Mouse (Mus musculus) brain, embryonic 14.5 days (tissue): Measurements from ENCODE around the gene Krt9. TPM values are rescaled to one million over a fixed set of nuclear protein-coding genes. Genes with fewer than 3 reads are reported as not detected.
A peak's percentile ranks its signal among the peaks of the same experiment; 100 is the strongest.

Experiments
- DNase-seq: peaks from one replicate; pipeline ENCODE4 v3.0.0-alpha.2; 2011; ENCODE audit warnings: low read depth
- CTCF ChIP-seq: fragments of 200-500 bp; IDR thresholded peaks from 2 replicates; pipeline ENCODE4 v1.5.1; 2012; ENCODE audit warnings: inconsistent platforms, mild to moderate bottlenecking, moderate library complexity, borderline replicate concordance; ENCODE audit not compliant: insufficient read depth, insufficient read length; ENCODE audit errors: extremely low read depth
- POLR2A ChIP-seq: fragments of 200-500 bp; IDR thresholded peaks from 2 replicates; pipeline ENCODE4 v1.6.1; 2012; ENCODE audit warnings: mild to moderate bottlenecking, inconsistent platforms, borderline replicate concordance; ENCODE audit not compliant: poor library complexity, insufficient read depth, insufficient read length, severe bottlenecking; ENCODE audit errors: extremely low read depth
- polyA plus RNA-seq: library from polyadenylated mRNA; depleted of rRNA; stranded (reverse); fragments of >200 nt; gene quantifications from 2 replicates; pipeline ENCODE4 v1.2.3, GENCODE M21; 2012; rRNA removed

Krt9 gene
- polyA plus RNA-seq, 1 experiment: 0.10 TPM

DNA sequence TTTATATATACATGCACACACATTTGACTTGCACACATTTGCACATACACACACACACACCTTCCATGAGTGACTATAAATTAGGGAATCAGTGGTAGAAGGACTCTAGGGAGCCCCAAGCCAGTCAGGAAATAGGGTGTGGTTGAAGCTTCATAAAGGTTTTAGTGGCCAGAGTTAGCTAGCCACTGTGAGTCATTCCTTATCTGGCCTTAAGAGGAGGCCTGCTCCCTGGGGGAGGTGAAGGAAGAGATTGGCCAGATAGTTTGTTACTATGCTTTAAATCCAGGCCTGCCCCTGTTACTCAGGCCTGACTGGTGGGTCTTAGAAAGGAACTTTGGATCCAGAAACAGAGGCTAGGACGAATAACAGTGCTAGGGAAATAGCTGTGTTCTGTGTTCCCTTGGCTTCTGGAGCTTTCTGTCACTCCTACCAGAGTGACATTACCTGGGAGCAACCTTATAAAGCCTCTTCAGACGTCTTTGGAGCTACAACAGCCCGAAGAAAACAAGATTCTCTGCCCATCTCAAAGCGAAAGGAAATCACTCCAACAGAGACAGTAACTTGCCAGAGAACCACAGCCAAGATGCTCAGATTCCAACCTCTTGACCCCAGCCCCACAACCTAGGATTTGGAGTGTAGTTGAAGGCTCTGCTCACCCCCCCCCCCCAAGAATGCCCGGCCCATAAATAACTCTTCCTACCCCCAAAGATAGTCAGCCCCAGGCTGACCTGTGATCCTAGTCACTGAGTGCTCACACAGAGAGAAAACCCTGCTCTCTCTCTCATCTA, 45.3 kb downstream of the Krt9 start:
- TF ChIP-seq CTCF: no peak
- TF ChIP-seq POLR2A: no peak

DNA sequence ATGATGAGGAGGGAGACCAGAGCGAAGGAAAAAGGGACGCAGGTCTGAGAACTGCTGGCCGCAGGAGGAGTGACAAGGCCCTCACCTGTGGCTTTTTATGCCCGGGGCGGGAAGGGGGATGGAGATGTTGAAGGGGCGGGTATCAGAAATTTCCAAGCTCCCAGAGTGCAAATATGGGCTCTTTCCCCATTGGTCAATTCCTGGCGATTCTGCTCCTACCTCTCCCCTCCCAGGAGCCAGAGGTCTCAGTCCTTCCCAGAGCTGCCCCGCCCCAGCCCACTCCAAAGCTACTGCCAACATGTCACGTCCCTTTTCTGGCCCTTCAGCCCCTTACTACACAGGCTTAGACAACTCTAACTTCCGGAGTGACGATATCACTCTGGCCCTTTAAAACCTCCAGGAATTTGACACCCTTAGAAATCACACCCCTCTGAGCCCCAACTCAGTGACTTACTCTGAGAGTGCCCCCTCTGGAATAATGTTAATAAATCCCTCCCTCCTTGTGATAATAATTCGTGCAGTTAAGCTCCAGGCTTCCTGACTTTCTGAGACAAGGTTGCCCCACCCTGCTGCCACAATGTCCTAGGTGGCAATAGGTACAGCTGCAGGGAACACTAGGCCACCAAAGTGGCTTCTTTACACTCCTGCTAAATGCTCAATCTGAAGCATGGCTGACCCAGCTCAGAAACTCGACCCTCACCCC, 47.0 kb downstream of the Krt9 start:
- TF ChIP-seq POLR2A (no peak), CTCF (no peak)
- no peak for DNase-seq

More for the DNA sequence above, 45.3 kb downstream of the Krt9 start:
- DNase-seq: no peak

DNA sequence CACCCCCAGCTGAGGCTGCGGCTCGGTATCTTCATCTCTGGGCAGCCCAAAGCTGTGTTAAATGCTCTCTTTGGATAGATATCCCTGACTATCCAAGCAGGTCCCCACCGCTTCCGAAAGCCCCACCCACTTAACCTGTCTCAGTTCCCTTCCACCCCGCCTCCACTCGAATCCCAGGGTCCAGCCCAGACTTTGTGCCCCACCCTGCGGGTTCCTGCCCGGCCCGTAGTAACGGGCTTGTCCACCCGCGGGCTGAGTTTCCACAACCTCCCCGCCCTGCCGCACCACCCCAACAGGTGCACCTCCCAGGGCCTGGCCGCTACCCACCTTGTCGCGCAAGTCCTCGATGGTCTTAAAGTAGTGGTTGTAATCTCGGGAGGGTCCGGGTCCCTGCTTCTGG, 47.9 kb downstream of the Krt9 start:
- no peak for DNase-seq
- TF ChIP-seq POLR2A: no peak

DNA sequence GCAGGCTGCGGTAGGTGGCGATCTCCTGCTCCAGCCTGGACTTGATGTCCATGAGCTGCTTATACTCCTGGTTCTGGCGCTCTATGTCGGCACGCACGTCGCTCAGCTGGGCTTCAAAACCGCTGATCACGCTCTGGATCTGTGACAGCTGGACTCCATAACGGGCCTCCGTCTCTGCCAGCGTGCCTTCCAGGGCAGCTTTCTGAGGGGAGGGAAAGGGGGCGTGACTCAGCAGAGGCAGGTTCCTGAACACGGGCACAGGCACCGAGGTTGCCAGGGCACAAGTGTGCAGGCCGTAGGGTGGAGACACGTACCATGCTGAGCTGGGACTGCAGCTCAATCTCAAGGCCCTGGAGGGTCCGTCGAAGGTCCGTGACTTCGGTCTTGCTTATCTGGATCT, 52.1 kb downstream of the Krt9 start:
- peak; percentile 11 for DNase-seq
- TF ChIP-seq CTCF: no peak
- no peak for TF ChIP-seq POLR2A

DNA sequence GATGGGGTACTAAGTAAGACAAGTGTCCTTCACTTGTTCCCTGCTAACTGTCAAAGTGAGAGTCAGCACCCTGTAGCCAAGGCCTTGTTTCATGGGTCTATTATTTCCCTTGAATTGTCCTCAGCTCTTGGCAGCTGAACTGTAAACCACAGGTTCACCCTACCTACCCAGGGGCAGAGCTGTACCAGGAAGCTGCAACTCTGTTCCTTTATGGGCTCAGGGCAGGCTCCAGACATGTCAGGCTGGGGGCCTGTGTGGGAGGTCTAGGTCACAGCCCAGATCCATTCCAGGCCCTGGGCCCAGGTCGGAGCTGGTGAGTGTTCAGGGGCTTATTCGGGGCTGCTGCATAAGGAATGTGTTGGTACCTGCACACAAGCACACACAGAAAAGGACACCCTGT, 53.7 kb downstream of the Krt9 start:
- no peak for DNase-seq
- no peak for TF ChIP-seq CTCF

DNA sequence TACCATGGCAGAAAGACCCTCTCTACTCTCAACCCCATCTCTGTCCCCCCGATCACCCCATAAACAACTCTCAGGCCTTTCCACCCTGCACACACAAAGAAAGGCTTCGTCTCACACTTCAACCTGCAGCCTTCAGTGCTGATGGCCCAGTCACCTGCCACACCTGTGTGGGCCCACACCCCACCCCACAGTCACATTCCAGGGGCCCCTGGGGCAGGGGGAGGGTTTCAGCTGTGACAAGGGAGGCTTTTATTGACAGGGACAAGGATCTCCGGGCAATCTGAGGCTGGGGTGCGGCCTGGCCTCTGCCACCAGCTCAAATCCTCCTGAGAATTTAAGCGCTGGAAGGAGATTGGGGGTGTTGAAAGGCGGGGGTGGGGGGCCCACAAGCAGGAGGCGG, 54.2 kb downstream of the Krt9 start:
- TF ChIP-seq POLR2A (no peak), CTCF (no peak)
- DNase-seq: no peak

DNA sequence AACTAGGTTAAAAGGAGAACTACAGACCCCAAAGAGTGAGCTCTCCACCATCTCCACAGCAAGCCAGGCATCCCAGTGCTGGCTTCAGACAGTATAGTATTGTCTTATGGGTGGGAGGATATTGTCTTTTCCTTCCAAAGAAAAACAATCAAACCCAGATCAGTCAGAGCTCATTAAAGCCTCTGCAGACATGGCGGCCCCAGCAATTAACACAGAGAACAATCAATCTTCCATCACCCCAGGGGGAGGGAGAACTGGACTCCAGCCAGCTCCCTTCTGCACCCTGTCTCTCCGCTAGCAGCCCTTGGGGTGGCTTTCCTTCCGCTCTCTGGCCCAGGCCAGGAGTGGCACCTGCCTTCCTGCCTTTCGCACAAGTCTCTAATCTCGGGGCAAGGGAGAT, 55.4 kb downstream of the Krt9 start:
- TF ChIP-seq CTCF (no peak), POLR2A (no peak)

More for the DNA sequence above, 55.4 kb downstream of the Krt9 start:
- peak; percentile 76 for DNase-seq

Other genes with a start within 250 kb of the Krt9 start
- gene Krtap9-5, start 244.8 kb downstream of the Krt9 start, polyA plus RNA-seq: not detected in 2 replicates
- not detected in 2 replicates for gene Krtap29-1, start 214.2 kb downstream of the Krt9 start, polyA plus RNA-seq
- 0.04 TPM in 1 of 2 replicates, not detected in the other for gene Krtap16-1, start 206.6 kb downstream of the Krt9 start, polyA plus RNA-seq
- gene Krtap17-1, start 199.3 kb downstream of the Krt9 start, polyA plus RNA-seq: 0.19 and 0.27 TPM in 2 replicates
- gene Krt33a, start 177.0 kb downstream of the Krt9 start, polyA plus RNA-seq: not detected in 2 replicates
- 0.04 TPM in 1 of 2 replicates, not detected in the other for gene Krt33b, start 163.4 kb downstream of the Krt9 start, polyA plus RNA-seq
- not detected in 2 replicates for gene Krt34, start 151.7 kb downstream of the Krt9 start, polyA plus RNA-seq
- not detected in 2 replicates for gene Krt31, start 142.7 kb downstream of the Krt9 start, polyA plus RNA-seq
- gene Krt32, start 105.0 kb downstream of the Krt9 start, polyA plus RNA-seq: not detected in 2 replicates
- gene Krt35, start 97.0 kb downstream of the Krt9 start, polyA plus RNA-seq: not detected in 2 replicates
- gene Krt36, start 87.6 kb downstream of the Krt9 start, polyA plus RNA-seq: not detected in 2 replicates
- not detected in 2 replicates for gene Krt13, start 71.7 kb downstream of the Krt9 start, polyA plus RNA-seq
- 12.2 and 14.4 TPM in 2 replicates for gene Krt15, start 57.3 kb downstream of the Krt9 start, polyA plus RNA-seq
- 5.4 and 6.3 TPM in 2 replicates for gene Krt19, start 44.6 kb downstream of the Krt9 start, polyA plus RNA-seq
- gene Krt14, start 14.3 kb upstream of the Krt9 start, polyA plus RNA-seq: 22.8 and 36.6 TPM in 2 replicates
- 0.06 and 0.12 TPM in 2 replicates for gene Krt16, start 55.7 kb upstream of the Krt9 start, polyA plus RNA-seq
- 2.1 and 6.1 TPM in 2 replicates for gene Krt17, start 67.8 kb upstream of the Krt9 start, polyA plus RNA-seq
- 0.08 TPM in 1 of 2 replicates, not detected in the other for gene Krt42, start 76.6 kb upstream of the Krt9 start, polyA plus RNA-seq
- 291 and 330 TPM in 2 replicates for gene Eif1, start 126.6 kb upstream of the Krt9 start, polyA plus RNA-seq
- 0.60 and 0.66 TPM in 2 replicates for gene Gast, start 141.2 kb upstream of the Krt9 start, polyA plus RNA-seq
- gene Hap1, start 162.9 kb upstream of the Krt9 start, polyA plus RNA-seq: 188 and 226 TPM in 2 replicates
- 69.6 and 94.2 TPM in 2 replicates for gene Jup, start 204.5 kb upstream of the Krt9 start, polyA plus RNA-seq
- gene P3h4, start 221.6 kb upstream of the Krt9 start, polyA plus RNA-seq: 20.2 and 21.1 TPM in 2 replicates
- 25.0 and 32.8 TPM in 2 replicates for gene Fkbp10, start 222.5 kb upstream of the Krt9 start, polyA plus RNA-seq
- gene Nt5c3b, start 248.6 kb upstream of the Krt9 start, polyA plus RNA-seq: 99.3 and 111 TPM in 2 replicates
- gene Klhl10, start 248.7 kb upstream of the Krt9 start, polyA plus RNA-seq: 0.96 and 1.4 TPM in 2 replicates